Mouse (Mus musculus) intestine, embryonic 14.5 days (tissue): Measurements from ENCODE around the gene Hspb8. TPM values are rescaled to one million over a fixed set of nuclear protein-coding genes. Genes with fewer than 3 reads are reported as not detected.
"Not testable (repeated sequence)": the region's sequence is repeated elsewhere in the genome, so short reads cannot be mapped to it uniquely, and the experiment has no call there.

Experiments used
- ATAC-seq: fragments of 200-750 bp; cut with Nextera tagmentation; replicated peaks from 2 replicates; pipeline ENCODE4 v1.8.0; 2017; ENCODE audit warnings: low read depth, moderate number of reproducible peaks, moderate TSS enrichment, moderate library complexity; ENCODE audit not compliant: low FRiP score, low TSS enrichment
- DNase-seq: peaks from one replicate; pipeline ENCODE4 v3.0.0-alpha.2; 2018; ENCODE audit warnings: low spot score
- H3K27ac ChIP-seq: fragments of 300-500 bp; sonication (generic); 2 replicates; pipeline ENCODE4 v1.5.1; 2014; ENCODE audit warnings: low read depth, mild to moderate bottlenecking, control low read depth
- H3K27me3 ChIP-seq: fragments of 300-500 bp; sonication (generic); replicated peaks from 2 replicates; pipeline ENCODE4 v1.6.1; 2014; ENCODE audit warnings: low read length, control low read depth; ENCODE audit not compliant: control insufficient read depth, insufficient read depth
- H3K36me3 ChIP-seq: fragments of 300-500 bp; sonication (generic); 2 replicates; pipeline ENCODE4 v1.6.1; 2014; ENCODE audit warnings: low read length, control low read depth; ENCODE audit not compliant: control insufficient read depth, insufficient read depth
- H3K4me1 ChIP-seq: fragments of 300-500 bp; sonication (generic); replicated peaks from 2 replicates; pipeline ENCODE4 v1.6.1; 2014; ENCODE audit warnings: low read length, control low read depth, mixed read lengths; ENCODE audit not compliant: control insufficient read depth, insufficient read depth
- H3K4me2 ChIP-seq: fragments of 300-500 bp; sonication (generic); 2 replicates; pipeline ENCODE4 v1.6.1; 2014; ENCODE audit warnings: low read length
- H3K4me3 ChIP-seq: fragments of 300-500 bp; sonication (generic); 2 replicates; pipeline ENCODE4 v1.5.1; 2014; ENCODE audit warnings: low read depth, low read length, control low read depth, mixed read lengths
- H3K9ac ChIP-seq: fragments of 300-500 bp; sonication (generic); 2 replicates; pipeline ENCODE4 v1.6.1; 2014; ENCODE audit warnings: mild to moderate bottlenecking, low read length
- H3K9me3 ChIP-seq: fragments of 300-500 bp; sonication (generic); 2 replicates; pipeline ENCODE4 v1.6.1; 2016; ENCODE audit warnings: low read length, control low read depth; ENCODE audit not compliant: control insufficient read depth
- WGBS: fragments of 180-500 bp; shearing (Covaris S2); extraction: QIAGEN DNeasy Blood & Tissue Kit; methylation state at CpG from one replicate; pipeline ENCODE4 v1.1.7; 2014; 5-methylcytosine and 5-hydroxymethylcytosine counted together
- polyA plus RNA-seq: library from polyadenylated mRNA; unstranded; fragments of >200 nt; fragmentation: Nextera tagmentation; extraction: Ambion mirVana; gene quantifications from 2 replicates; pipeline ENCODE4 v1.2.1, GENCODE M21; 2014

Hspb8 gene
- polyA plus RNA-seq, 1 experiment from 2014 or later = 11.2 TPM

DNA sequence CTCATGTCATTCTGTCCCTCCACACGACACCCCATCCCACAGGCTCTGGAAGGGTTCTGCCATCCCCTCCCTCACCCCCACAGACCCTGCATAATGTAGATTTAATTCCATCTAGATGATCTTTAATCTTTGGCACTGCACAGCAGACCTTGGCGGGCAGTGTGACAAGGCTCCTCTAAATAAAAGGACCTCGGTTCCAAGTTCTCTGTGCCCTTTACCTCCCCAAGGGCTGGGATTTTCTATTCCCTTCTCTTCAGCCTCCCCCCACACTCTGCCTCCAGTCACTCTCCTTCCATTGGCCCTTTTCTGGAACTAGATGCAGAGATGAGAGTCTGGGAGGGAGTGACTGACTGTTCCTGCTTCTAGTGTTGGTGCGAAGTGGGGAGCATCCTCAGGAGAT, 33.3 kb downstream of the Hspb8 start:
- ATAC-seq (no peak), DNase-seq (no peak)
- WGBS = 84% methylated on average over 4 of the region's 4 CpGs
- H3K27me3 ChIP-seq = no peaks in the 10 kb centered on the region
- H3K4me1 ChIP-seq = peaks cover 3% of the 10 kb centered on the region
- H3K36me3 ChIP-seq = no peaks in the 10 kb centered on the region
- H3K4me2 ChIP-seq = no peak overlapping the region
- H3K27ac ChIP-seq = no peak overlapping the region
- no peak overlapping the region for H3K4me3 ChIP-seq
- H3K9me3 ChIP-seq = no peaks in the 10 kb centered on the region
- H3K9ac ChIP-seq = no peak overlapping the region

DNA sequence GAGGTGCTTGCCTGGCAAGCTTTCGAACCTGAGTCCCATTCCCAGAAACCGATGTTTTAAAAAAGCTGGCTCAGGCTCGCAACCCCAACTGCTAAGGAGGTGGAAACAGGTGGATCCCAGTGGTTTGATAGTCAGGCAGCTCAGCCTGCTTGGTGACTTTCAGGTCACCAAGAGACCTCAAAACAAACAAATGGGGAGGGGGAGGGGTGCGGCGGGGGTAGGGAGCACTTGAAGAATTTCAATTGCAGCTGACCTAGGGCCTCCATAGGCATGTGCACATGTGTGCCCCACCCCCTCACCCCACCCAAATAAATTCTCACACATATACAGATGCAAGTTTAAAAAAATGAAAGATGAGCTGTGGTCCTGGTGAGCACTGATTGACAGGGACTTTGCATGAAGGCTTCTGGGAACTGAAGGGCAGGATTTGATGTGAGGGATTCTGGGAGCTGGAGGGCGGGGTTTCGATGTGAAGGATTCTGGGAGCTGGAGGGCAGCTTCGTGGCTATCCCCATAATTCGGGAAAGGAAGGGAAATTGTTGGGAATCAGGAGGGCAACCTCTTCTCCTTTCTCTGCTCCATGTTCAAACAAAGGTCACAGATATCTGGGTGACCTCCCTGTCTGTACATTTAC, 35.2 kb downstream of the Hspb8 start:
- WGBS = 67% methylated on average over 9 of the region's 9 CpGs
- no peak for ATAC-seq
- DNase-seq = no peak
- H3K9ac ChIP-seq = no peak overlapping the region
- H3K4me3 ChIP-seq = no peak overlapping the region
- peaks cover 3% of the 10 kb centered on the region for H3K4me1 ChIP-seq
- no peaks in the 10 kb centered on the region for H3K9me3 ChIP-seq
- no peaks in the 10 kb centered on the region for H3K36me3 ChIP-seq
- H3K27me3 ChIP-seq = no peaks in the 10 kb centered on the region
- H3K27ac ChIP-seq = no peak overlapping the region
- H3K4me2 ChIP-seq = no peak overlapping the region

DNA sequence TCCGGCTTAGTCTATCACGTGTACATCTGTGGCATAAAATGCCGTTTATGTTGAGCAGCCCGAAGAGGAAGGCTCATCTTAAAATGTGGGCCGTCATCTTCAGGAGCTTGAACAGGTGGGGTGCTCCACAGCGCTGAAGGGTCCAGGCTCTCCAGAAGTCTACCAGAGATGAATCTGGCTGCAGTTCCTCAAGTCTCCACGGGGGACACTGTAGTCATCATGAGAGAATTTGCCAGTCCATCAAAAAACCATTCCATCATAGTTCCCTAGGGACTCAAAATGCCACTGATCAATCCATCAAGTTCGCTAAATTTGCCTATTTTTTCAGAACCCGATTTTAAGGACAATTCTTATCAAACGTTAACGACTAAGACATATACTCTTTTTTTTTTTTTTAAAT, 36.6 kb downstream of the Hspb8 start:
- Histone ChIP-seq H3K36me3 (no peaks in the 10 kb centered on the region), H3K27me3 (no peaks in the 10 kb centered on the region), H3K4me2 (no peak overlapping the region), H3K4me1 (peaks cover 7% of the 10 kb centered on the region), H3K9me3 (no peaks in the 10 kb centered on the region), H3K27ac (no peak overlapping the region), H3K9ac (no peak overlapping the region), H3K4me3 (no peak overlapping the region)
- ATAC-seq = no peak
- no peak for DNase-seq
- 45% methylated on average over 11 of the region's 11 CpGs for WGBS

DNA sequence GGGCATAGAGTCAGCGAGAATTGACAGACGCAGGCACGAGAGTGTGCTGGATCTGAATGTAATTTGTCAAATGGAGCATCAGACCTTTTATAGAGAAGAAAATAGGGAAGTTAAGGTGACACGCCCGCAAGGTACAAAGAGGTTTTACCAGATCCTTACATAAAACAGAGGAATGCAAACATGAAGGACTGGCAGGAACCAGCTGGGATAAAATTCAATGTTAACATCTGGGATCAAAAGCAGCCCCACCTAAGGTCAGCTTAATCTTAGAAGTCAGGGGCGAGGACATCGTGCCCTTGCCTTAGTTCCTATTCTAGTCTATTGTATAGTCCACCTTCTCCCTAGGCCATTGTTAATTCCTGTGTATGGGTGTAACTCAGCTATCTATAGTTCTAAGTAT, 40.0 kb downstream of the Hspb8 start:
- H3K36me3 ChIP-seq, H3K27me3 ChIP-seq, DNase-seq, H3K9ac ChIP-seq, H3K27ac ChIP-seq, H3K4me1 ChIP-seq, H3K4me3 ChIP-seq, H3K9me3 ChIP-seq, ATAC-seq, H3K4me2 ChIP-seq: not testable (repeated sequence)
- 93% methylated on average over 7 of the region's 7 CpGs for WGBS

GRCm38 (mm10) chr5:116381726-116382125, 40.9 kb downstream of the Hspb8 start:
- Histone ChIP-seq H3K27me3 (no peaks in the 10 kb centered on the region), H3K9me3 (no peaks in the 10 kb centered on the region), H3K4me2 (no peak overlapping the region), H3K27ac (no peak overlapping the region), H3K36me3 (no peaks in the 10 kb centered on the region), H3K4me1 (peaks cover 4% of the 10 kb centered on the region; the same call in 1 of the 2 replicates), H3K9ac (no peak overlapping the region), H3K4me3 (no peak overlapping the region)
- ATAC-seq (no peak), DNase-seq (no peak)
- 70% methylated on average over 6 of the region's 6 CpGs for WGBS

DNA sequence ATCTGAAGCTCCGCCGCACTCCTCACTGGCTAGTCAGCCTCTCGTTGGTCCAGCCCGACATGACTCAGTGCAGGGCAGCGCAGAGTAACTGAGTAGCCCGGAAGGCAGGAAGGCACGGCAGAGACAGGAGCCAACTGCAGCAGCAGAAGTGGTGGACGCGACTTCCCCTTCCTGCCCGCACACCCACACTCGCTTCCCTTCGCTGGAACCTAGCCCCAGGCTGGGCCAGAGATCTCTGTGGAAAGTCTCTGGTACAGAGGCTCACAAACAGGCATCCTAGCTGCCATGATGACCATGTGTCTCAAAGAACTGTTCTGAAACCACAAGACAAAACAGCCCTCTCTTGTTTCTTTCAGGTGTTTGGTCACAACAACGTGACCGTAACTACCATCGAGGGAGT, 41.4 kb downstream of the Hspb8 start:
- 80% methylated on average over 15 of the region's 15 CpGs for WGBS
- no peak overlapping the region for H3K4me2 ChIP-seq

GRCm38 (mm10) chr5:116380384-116380783, 42.3 kb downstream of the Hspb8 start:
- H3K4me1 ChIP-seq = peaks cover 4% of the 10 kb centered on the region; the same call in 1 of the 2 replicates
- no peaks in the 10 kb centered on the region for H3K36me3 ChIP-seq
- WGBS = 90% methylated on average over 7 of the region's 7 CpGs
- H3K9ac ChIP-seq = no peak overlapping the region
- ATAC-seq (no peak), DNase-seq (no peak)
- H3K9me3 ChIP-seq = no peaks in the 10 kb centered on the region
- H3K4me2 ChIP-seq = no peak overlapping the region
- H3K27me3 ChIP-seq = no peaks in the 10 kb centered on the region
- no peak overlapping the region for H3K4me3 ChIP-seq
- H3K27ac ChIP-seq = no peak overlapping the region

More for the DNA sequence above, 41.4 kb downstream of the Hspb8 start:
- no peaks in the 10 kb centered on the region for H3K36me3 ChIP-seq
- DNase-seq (no peak), ATAC-seq (no peak)
- no peaks in the 10 kb centered on the region for H3K27me3 ChIP-seq
- no peak overlapping the region for H3K9ac ChIP-seq
- no peak overlapping the region for H3K4me3 ChIP-seq
- H3K9me3 ChIP-seq = no peaks in the 10 kb centered on the region
- no peak overlapping the region for H3K27ac ChIP-seq
- H3K4me1 ChIP-seq = peaks cover 4% of the 10 kb centered on the region; the same call in 1 of the 2 replicates

GRCm38 (mm10) chr5:116378872-116379271, 43.8 kb downstream of the Hspb8 start:
- no peak overlapping the region for H3K27ac ChIP-seq
- no peaks in the 10 kb centered on the region for H3K36me3 ChIP-seq
- H3K4me3 ChIP-seq = no peak overlapping the region
- ATAC-seq (no peak), DNase-seq (no peak)
- H3K9me3 ChIP-seq = no peaks in the 10 kb centered on the region
- 73% methylated on average over 5 of the region's 5 CpGs for WGBS
- H3K27me3 ChIP-seq = no peaks in the 10 kb centered on the region
- H3K4me1 ChIP-seq = peaks cover 4% of the 10 kb centered on the region; the same call in 1 of the 2 replicates
- H3K4me2 ChIP-seq = no peak overlapping the region
- no peak overlapping the region for H3K9ac ChIP-seq

DNA sequence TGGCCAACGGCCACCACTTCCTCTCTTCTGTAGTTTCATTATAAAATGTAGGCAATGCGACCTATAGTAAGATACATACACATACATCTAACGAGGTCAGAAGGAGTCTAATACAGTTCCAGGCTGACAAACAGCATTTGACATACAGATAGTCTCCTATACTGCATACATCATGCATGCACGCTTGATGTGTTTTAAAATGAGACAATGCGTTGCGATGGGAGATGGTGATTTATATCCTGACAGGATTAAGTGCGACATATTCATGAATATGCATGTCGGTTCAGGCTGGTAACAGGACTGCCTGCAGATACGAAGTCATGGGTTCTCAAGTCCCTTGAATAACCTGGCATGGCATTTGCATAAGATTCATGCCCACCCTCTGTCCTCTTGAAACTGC, 54.7 kb downstream of the Hspb8 start:
- H3K27me3 ChIP-seq = no peaks in the 10 kb centered on the region
- H3K4me2 ChIP-seq = no peak overlapping the region
- no peak overlapping the region for H3K27ac ChIP-seq
- H3K9ac ChIP-seq = no peak overlapping the region
- no peak overlapping the region for H3K4me3 ChIP-seq
- WGBS = 84% methylated on average over 9 of the region's 9 CpGs
- DNase-seq (no peak), ATAC-seq (no peak)
- H3K36me3 ChIP-seq = no peaks in the 10 kb centered on the region
- H3K9me3 ChIP-seq = 0 out of 2 replicates have a peak, but pooled peaks cover 3% of the 10 kb centered on the region
- no peaks in the 10 kb centered on the region for H3K4me1 ChIP-seq
